Mouse (Mus musculus) gastrocnemius, postnatal 14 days (tissue): ENCODE results near the gene Edar. TPM values are rescaled to one million over a fixed set of nuclear protein-coding genes. Genes with fewer than 3 reads are reported as not detected.
A peak's percentile ranks its signal among the peaks of the same experiment; 100 is the strongest.

Source experiments
- DNase-seq: peaks from one replicate; pipeline ENCODE4 v3.0.0; 2021; ENCODE audit warnings: mixed read lengths
- intact Hi-C: fragments of 180-260 bp; cut with DNase I; formaldehyde crosslinking; loops from one replicate; pipeline ENCODE4 v1.15.1; 2025; ENCODE audit warnings: low total_unique reads
- total RNA-seq, 2 experiments: library from RNA; stranded (reverse); gene quantifications; 2 replicates each; pipeline ENCODE4 v1.2.3; 2021

Edar gene
- total RNA-seq, 2 experiments from 2014 or later: 0.33 to 0.35 TPM

- intact Hi-C loops: no loop called here
- no peak for DNase-seq
These were observed 22.7 kb downstream of the Edar start for GRCm38 (mm10) chr10:58652418-58653394.

DNA sequence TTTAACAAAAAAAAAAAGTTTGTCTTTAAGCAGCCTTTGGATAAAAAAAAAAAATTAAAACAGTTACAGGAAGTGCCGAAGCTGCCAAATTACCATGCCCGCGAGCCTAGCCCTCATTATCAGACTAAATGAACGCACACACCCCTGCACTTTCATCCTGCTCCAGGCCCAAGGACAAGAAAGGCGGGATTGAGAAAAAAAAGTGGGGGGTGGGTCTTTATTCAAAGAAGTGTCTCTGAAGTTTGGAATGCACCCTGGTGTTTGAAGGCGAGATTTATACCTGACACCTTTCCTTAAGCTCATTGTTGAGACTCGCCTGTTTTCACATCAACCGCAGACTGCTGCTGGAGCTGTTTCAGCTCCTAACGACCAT lies 23.4 kb downstream of the Edar start:
- DNase-seq: no peak
- intact Hi-C loops: no loop called here

DNA sequence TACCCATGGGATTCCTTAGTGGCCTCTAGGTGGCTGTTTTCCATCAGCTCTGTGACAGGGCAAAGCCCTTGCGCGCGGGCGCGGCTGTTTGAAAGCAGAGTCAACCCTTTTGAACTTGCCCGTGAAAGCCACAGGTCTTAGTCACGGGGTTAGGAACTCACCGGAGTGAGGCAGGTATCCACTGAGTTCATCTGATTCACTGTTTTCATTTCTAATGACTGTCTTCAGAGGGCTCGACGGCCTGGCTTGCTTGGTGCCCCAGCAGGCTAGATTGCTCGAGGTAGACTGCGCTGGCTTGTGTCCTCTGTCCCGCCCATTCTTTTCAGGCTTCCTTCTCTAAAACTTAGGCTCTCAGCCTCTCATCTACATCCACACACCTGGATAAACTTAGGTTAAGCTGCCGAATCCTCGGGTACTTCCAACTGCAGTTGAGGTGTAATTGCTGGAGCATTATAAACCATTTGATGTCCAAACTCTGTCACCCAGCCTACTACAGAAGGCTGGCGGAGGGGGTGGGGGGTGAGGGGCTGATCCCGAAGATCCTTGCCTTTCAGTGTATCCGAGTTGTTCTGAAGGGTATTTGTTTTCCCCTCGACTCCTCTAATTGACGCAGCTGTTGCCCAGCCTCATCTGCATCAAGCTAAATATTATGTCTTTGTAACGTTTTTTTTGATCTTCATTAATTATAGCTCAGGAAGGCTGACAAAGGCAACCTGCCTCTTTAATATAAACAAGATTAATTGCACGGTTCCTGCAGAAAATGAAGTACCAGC lies 24.0 kb downstream of the Edar start:
- intact Hi-C loops: no loop called here
- no peak for DNase-seq

DNA sequence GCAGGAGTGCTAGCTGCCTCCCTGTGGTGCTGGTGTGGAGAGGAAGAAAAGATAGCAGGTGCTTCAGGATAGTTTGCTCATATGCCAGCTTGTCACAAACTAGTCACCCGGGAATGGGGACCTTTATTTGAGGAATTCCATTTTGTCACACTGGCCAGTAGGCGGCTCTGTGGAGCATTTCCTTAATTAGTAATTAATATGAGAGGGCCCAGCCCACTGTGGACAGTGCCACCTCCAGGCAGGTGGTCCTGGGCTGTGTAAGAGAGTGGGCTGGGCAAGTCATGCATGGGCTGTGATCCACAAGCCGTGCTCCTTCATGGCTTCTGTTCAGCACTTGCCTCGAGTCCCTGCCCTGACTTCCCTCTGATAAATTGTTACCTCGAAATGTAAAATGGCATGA lies 26.7 kb downstream of the Edar start:
- no peak for DNase-seq
- intact Hi-C loops: no loop called here

DNA sequence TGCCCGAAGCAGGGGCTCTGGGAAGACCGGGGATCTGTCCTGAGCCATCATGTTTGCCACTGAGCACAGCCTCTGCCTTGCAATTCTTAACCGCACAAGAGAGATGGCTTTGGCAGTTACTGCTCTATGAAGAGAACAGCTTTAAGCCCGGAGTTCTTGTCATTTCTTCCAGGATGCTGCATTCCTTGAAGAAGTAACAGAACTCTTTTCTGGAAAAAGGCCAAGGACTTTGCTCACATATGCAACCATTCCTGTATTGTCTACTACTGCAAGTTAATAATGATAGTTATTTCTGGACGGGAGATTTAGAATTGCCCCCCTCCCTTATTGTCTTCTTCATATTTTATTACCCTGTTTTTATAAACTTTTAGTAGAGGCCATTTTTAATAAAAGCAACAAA lies 30.8 kb downstream of the Edar start:
- no peak for DNase-seq
- intact Hi-C loops: no loop called here

- intact Hi-C loops: no loop called here
These were observed 31.3 kb downstream of the Edar start for GRCm38 (mm10) chr10:58644194-58644593.

DNA sequence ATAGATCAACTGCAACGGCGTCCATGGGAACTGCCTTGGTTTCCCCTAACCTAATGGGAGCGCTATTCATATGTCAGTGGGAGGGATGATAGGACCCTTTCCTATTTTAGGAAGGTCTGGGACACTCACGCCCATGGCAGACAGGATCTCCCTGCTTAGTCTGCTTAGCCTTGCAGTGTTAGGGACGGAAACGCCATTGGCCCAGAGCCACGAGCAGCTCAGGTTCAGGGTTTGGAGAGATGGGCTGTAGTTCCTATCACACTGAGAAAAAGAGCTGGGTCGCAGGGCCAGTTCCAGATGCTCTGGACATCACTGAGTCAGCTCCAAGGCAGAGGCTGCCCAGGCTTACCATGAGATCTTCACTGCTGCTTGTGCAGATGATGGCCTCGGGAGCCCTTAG lies 32.5 kb downstream of the Edar start:
- intact Hi-C loops: no loop called here
- peak; percentile 25 for DNase-seq

More at GRCm38 (mm10) chr10:58644194-58644593, 31.3 kb downstream of the Edar start:
- DNase-seq: no peak

DNA sequence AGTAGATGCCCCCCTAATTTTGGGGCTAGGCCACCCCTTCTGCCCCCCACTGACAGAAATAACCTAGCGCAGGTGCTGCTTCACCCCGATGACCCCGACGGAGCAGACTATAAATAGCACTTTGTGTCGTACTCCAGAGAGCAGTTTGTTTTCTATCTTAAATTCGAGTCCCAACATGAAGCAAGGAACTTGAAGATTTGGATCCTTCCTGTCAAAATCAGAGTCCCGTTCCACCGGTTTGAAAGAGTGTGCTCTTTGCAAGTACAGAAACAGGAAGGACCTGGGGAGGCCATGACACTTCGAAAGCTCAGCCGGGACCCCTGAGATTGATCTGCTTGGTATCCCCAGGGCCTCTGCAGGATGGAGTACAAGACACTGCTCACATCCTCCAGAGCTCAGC lies 33.8 kb downstream of the Edar start:
- intact Hi-C loops: no loop called here
- DNase-seq: no peak

DNA sequence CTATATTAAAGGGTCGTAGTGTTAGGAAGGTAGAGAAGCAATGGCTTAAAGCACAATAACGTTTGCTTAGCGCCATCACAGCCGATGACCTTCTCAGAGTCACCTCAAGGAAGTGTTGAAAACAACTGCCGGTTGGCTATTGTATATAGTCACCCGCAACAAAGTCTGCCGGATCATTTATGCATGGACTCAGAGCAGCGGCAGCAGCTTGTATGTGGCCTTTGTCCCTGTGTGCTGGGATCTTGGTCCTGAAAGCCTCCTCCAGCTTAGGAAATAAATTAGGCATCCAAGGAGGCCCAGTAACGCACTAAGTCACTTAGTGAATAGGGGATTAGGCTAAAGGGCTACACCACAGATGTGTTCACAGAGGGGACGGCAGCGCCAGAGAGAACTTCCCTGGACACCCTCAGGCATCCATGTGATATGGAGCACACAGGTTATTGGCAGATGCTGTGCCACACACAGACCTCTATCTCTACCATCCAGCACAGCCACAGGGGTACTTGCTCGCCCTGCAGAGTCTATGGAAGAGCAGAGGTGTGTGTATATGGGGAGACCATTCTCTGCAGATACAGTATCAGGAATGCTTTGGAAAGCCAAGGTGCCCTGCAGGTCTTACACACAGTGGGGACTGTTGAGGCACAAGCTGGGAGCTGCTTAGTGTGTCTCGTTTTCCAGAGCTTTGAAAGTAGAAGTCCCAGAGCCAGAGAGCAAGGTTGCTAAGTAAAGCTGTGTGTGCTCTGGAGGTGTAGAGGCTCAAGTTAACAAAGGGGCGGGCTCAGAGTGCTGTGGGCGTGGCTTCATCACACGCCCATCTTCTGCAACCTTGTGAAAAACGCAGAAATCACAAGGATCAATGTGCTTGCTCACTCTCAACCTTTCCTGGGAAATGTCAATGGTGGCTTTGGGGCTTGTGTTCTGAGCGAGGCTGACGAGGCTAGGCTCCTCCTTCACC lies 34.7 kb downstream of the Edar start:
- no peak for DNase-seq
- intact Hi-C loops: no loop called here

DNA sequence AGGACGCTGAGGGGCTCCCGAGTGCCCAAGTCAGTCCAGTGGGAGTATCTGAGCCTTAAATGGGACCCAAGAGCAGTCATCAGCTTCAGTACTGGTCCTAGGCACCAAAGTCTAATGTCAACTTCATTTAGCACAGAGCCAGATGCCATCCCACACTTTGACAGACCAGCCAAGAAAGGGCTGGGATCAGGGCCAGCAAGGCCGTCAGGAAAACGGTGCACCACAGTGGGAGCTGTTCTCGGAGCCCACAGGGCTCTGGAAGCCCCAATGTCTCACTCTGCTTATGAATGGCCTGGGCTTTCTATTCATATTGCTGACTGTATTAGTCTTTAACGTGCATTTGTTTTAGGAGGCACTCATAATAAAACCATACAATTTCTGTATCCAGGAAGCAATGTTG lies 36.2 kb downstream of the Edar start:
- DNase-seq: no peak
- intact Hi-C loops: no loop called here

DNA sequence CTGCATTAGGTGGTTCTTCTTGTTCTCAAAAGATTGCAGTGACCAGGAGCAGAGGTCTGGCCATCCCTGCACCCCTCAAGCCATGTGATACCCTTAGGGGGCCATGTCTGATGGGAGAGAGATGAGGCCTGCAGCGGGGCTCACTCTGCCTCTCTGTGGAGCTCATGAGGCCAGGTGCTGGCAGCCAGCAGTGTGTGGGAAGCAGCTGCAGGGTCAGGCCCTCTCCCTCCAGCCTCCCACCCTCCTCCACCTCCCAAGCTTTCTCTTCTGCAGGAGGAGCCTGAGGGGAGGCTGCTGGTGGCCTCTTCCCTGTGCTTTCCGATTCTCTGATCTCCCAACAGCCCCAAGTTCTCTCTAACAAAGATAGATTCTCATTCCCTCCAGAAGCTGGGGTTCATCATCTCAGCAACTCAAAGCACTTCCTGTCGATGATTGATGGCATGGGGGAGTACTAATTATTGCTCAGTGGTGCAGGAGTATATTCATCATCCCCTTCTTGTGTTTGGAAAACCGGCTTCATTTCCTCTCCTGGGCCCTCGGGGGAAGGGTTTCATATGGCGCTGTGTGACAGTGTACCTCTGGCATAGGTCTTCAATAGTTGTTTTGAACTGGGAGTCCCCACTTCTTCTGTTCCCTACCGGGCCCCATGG lies 38.9 kb downstream of the Edar start:
- DNase-seq: no peak
- intact Hi-C loops: no loop called here

DNA sequence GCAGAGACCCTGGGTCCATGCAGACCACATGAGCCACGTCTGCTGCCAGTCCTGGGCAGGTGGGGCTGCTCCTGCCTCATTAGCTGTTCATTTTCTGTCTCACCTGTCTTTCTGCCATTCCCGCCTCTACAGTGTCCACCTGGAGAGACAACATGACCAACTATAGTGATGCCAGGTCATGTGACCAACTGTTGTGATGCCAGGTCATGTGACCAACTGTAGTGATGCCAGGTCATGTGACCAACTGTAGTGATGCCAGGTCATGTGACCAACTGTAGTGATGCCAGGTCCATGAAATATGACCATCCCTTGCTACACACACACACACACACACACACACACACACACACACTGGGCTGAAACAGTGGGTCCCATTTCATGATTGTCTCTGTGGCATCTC lies 41.9 kb downstream of the Edar start:
- DNase-seq: no peak
- intact Hi-C loops: no loop called here

DNA sequence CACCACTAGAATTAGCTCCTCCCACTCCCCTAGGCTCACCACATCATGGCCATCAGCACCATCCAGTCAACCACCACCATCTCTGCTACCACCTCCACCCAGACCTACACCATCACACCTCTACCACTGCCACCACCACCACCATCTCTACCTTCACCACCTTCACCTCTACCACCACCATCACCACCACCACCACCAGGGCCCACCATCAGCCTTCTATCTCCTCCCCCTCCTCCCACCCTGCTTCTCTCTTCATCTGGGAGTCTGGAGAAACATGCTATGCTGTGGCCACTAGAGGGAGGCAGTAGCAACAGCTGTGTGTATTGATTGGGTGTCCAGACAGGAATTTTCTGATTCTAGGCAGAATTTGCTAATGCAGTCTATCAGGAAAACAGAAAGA lies 47.9 kb downstream of the Edar start:
- intact Hi-C loops: loop anchor here (5.0 kb wide), 1 partner anchor 50 kb away; the partner anchor contains the start of gene Edar
- DNase-seq: peak; percentile 22

DNA sequence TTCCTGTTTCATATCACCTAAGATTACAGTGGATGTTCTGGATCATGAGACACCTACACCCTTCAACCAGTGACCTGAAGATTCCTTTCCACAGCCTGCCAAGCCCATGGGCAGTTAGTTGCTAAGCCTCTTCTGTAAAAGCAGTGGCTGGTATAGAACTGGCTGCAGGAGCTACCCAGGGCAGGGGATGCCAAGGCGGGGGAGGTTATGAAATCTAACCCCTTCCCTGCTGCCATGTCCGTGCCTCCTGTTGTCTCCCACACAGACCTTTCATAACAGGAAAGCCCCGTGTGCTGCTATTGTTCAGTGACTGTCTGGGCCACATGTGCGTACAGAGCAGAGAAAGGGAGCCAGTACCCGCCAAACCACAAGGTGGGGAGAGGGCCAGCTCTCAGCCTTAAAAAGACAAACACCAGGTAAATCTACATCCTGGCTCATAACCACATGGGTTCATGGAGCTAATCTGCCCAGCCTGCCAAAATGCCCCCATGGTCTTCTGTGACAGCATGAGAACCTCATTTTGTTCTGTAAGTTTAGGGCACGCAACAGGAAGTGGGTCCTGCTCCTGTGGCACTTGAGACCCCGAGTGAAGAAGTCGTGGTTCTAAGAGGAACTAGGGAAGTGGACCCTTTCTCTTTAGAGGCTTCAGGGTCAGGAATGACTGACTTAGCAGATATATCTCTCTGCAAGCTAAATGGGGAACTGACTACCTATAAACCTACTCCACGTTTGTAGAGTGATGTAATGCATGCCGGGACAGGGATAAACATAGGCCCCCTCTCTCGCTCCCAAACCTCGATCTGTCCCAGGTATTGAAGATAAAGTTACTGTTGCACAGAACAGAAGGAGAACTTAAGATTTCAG lies 50.4 kb downstream of the Edar start:
- no peak for DNase-seq
- intact Hi-C loops: loop anchor here (5.0 kb wide), 1 partner anchor 52 kb away; the partner anchor contains the start of gene Edar

- DNase-seq: no peak
- intact Hi-C loops: no loop called here
These were observed 56.2 kb downstream of the Edar start for GRCm38 (mm10) chr10:58619266-58619665.

- no peak for DNase-seq
- intact Hi-C loops: no loop called here
These were observed 56.8 kb downstream of the Edar start for GRCm38 (mm10) chr10:58618501-58619216.

GRCm38 (mm10) chr10:58616565-58616964 lies 58.9 kb downstream of the Edar start:
- no peak for DNase-seq
- intact Hi-C loops: no loop called here
